Mouse (Mus musculus): Measurements from ENCODE around the gene Ubn1.

GRCm38 (mm10) chr16:5029847-5030246 lies 20.0 kb upstream of the Ubn1 start:
- TF ChIP-seq CTCF (IDR thresholded peaks at IDR 0.05; ENCODE audit: low read depth, low read length) (no peak), POLR2A (IDR thresholded peaks at IDR 0.05; ENCODE audit: extremely low read depth, insufficient read depth, low read length) (no peak)
